Mouse (Mus musculus) B cell, adult 62 days (primary cell): ENCODE results near the gene Rufy2. TPM values are rescaled to one million over a fixed set of nuclear protein-coding genes. Genes with fewer than 3 reads are reported as not detected.

ENCODE experiments used
- total RNA-seq: library from RNA; stranded (reverse); gene quantifications from 4 replicates; pipeline ENCODE4 v1.2.4, GENCODE M21; 2023

The Rufy2 gene
- total RNA-seq: 28.5 to 39.8 TPM (median 32.0 TPM) in 4 replicates

GRCm38 (mm10) chr10:62980039-62980954 lies at the start of gene Rufy2:
Gene Rufy2, plus strand, starts transcription at chr10:62980223.

DNA sequence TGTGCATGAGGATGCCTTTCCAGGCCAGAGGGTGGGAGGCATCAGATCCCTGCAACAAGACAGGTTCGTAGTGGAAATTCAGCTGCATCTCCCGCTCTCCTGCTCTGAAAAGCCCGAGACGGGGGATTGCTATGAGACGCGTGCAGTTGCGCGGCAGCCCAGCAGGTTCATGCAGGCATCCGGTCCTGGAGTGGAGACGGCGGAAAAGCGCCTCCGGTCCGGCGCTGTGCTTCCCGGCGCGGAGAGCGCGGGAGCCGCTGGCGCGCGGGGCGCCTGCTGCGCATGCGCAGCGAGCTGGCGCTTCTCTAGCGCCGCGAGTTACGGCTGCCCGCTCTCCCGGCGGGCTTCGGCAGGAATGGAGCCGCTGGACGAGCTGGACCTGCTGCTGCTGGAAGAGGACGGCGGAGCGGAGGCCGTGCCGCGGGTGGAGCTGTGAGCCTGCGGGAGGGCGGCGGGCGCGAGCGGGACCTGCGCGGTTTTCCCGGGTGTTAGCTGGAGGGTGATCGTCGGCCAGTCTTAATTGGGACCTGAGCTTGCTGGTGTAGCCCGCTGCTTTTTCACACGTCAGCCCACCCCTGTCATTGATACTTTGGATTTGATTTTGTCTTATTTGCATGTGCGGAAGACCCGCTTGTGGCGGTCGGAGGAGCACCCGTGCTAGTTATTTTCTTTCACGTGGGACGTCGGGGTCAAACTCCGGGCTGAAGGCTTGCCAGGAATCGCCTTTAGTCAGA lies 33.1 kb upstream of the Rufy2 start, which contains the start of gene Dna2:
TSS of gene Dna2 (plus strand) at position 289 of the 734 bp plus-strand sequence.

DNA sequence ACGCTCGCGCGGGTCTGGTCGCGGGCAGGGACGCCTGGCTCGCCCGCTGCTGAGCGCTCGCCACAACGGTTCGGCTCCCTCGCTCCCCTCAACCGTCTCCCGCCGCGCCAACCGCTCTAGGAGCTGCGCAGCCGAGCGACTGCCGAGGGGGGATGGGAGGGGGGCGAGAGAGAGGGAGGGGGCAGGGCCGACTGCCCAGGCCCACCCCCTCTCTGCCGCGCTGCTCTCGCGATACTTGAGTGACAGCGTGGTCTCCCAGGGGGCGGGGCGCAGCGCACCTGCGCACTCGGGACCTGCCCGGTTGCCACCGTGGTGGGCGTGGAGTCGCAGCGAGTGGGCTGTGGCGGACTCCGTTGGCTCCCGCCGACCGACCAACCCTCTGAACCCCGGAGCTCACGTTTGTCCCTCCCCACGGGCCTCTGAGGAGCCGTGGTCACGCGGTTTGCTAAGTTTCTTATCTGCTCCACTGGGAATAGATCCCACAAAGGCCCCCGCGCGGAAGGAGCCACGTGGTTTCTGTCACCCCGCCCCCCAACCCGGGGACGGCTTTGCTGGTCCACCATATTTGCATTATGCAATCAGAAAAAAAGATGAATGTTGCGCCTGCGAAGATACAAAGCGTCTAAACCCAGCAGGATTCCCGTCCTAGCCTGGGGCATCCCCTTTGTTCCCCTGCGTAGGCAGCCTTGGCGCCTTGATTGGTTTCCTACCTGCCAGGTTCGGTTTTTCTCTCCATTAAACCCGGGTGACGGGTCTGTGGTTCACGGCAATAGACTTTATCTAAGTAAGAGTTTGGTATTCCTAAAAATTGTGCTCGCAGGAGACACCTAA lies 43.9 kb downstream of the Rufy2 start, which contains the start of the genes Hnrnph3 and Pbld2:
TSS of gene Hnrnph3 (minus strand) at position 469 of the 831 bp plus-strand sequence.
TSS of gene Pbld2 (plus strand) at position 567 of the 831 bp plus-strand sequence.

DNA sequence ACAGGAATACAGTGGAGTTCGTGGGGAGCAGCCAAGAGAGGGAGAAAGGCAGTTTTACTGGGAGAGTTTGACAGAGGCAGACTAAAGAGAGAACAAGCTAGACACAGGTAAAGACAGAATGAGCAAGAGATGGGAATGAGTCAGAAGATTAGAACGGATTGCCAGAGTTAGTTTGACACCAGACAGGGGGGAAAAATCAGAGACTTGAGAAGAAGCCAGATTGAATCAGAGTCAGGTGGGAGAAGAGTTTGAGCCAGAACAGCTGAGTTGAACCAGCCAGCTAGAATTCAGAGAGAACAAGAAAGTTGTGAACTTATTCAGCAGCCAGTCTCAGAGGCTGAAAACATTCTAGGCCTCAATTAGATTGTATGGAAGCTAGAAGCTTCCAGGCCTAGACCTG lies 79.8 kb downstream of the Rufy2 start, which contains the start of gene Pbld1:
TSS of gene Pbld1 (plus strand) at position 301 of the 400 bp plus-strand sequence.

Other genes with a start within 250 kb of the Rufy2 start
- 134 to 161 TPM (median 151 TPM) in 4 replicates for gene Ccar1, start 187.9 kb upstream of the Rufy2 start, total RNA-seq
- gene Tet1, start 71.2 kb upstream of the Rufy2 start, total RNA-seq: 6.4 to 11.6 TPM (median 9.2 TPM) in 4 replicates
- gene Slc25a16, start 59.6 kb upstream of the Rufy2 start, total RNA-seq: 13.3 to 19.7 TPM (median 19.5 TPM) in 4 replicates
- 1.4 to 3.3 TPM (median 2.9 TPM) in 4 replicates for gene Dna2, start 33.2 kb upstream of the Rufy2 start, total RNA-seq
- 90.9 to 102 TPM (median 100 TPM) in 4 replicates for gene Hnrnph3, start 44.0 kb downstream of the Rufy2 start, total RNA-seq
- gene Pbld2, start 44.1 kb downstream of the Rufy2 start, total RNA-seq: 0.67 to 2.1 TPM (median 1.5 TPM) in 4 replicates
- gene Pbld1, start 79.9 kb downstream of the Rufy2 start, total RNA-seq: not detected in 4 replicates
- not detected in 4 replicates for gene Atoh7, start 119.4 kb downstream of the Rufy2 start, total RNA-seq
- gene Mypn, start 223.7 kb downstream of the Rufy2 start, total RNA-seq: not detected in 4 replicates